Mouse (Mus musculus) thymus, adult 2 months (tissue): ENCODE measurements around the gene Cep152.

Experiments
- CTCF ChIP-seq: fragments of 200-500 bp; IDR thresholded peaks from 2 replicates; pipeline ENCODE4 v1.5.1; 2012; ENCODE audit warnings: mild to moderate bottlenecking, control low read depth, low read length, moderate library complexity, borderline replicate concordance; ENCODE audit not compliant: control insufficient read depth, poor library complexity, insufficient read depth; ENCODE audit errors: extremely low read depth
- POLR2A ChIP-seq: fragments of 200-500 bp; IDR thresholded peaks from 2 replicates; pipeline ENCODE4 v1.6.1; 2012; ENCODE audit warnings: mild to moderate bottlenecking, low read length, control low read depth, moderate library complexity; ENCODE audit not compliant: control insufficient read depth, poor library complexity, insufficient read depth; ENCODE audit errors: extremely low read depth

GRCm38 (mm10) chr2:125670846-125671245 lies 45.9 kb upstream of the Cep152 start:
- TF ChIP-seq CTCF (no peak), POLR2A (no peak)
